Mouse (Mus musculus) C2C12 (cell line): Measurements from ENCODE around the gene Ssh3.
A peak's percentile ranks its signal among the peaks of the same experiment; 100 is the strongest.

Experiments
- CEBPB ChIP-seq: IDR thresholded peaks from one replicate; pipeline ENCODE4 v1.6.1; 2011; ENCODE audit warnings: low read depth, mild to moderate bottlenecking, control low read depth, moderate library complexity
- CTCF ChIP-seq: IDR thresholded peaks from one replicate; pipeline ENCODE4 v1.5.1; 2011; ENCODE audit not compliant: control insufficient read depth, insufficient read depth, insufficient read length
- FOSL1 ChIP-seq: IDR thresholded peaks from one replicate; pipeline ENCODE4 v1.8.0; 2011; ENCODE audit warnings: mild to moderate bottlenecking, low read length; ENCODE audit not compliant: poor library complexity, insufficient read depth, severe bottlenecking
- MAX ChIP-seq: IDR thresholded peaks from one replicate; pipeline ENCODE4 v1.6.1; 2011; ENCODE audit warnings: mild to moderate bottlenecking, control low read depth
- MYOD1 ChIP-seq: IDR thresholded peaks from one replicate; pipeline ENCODE4 v1.6.1; 2011; ENCODE audit warnings: low read depth; ENCODE audit not compliant: control insufficient read depth, insufficient read length
- MYOG ChIP-seq: IDR thresholded peaks from one replicate; pipeline ENCODE4 v1.6.1; 2011; ENCODE audit not compliant: control insufficient read depth, insufficient read length; ENCODE audit errors: extremely low read depth
- USF1 ChIP-seq: IDR thresholded peaks from one replicate; pipeline ENCODE4 v1.6.1; 2011; ENCODE audit warnings: low read depth, mild to moderate bottlenecking, control low read depth, moderate library complexity

- TF ChIP-seq CTCF (no peak), MAX (no peak), USF1 (no peak), MYOD1 (no peak), CEBPB (no peak), MYOG (no peak), FOSL1 (peak; percentile 12)
Measured at GRCm38 (mm10) chr19:4244775-4245174, 24.2 kb downstream of the Ssh3 start.
